Mouse (Mus musculus) limb, embryonic 11.5 days (tissue): ENCODE data around the gene Dlgap3. TPM values are rescaled to one million over a fixed set of nuclear protein-coding genes. Genes with fewer than 3 reads are reported as not detected.

Source experiments
- ATAC-seq: fragments of 200-750 bp; cut with Nextera tagmentation; 2 replicates; pipeline ENCODE4 v1.8.0; 2017; ENCODE audit warnings: low read depth; ENCODE audit not compliant: insufficient number of reproducible peaks, low FRiP score, low TSS enrichment
- DNase-seq: peaks from one replicate; pipeline ENCODE4 v3.0.0-alpha.2; 2015; ENCODE audit warnings: low spot score
- H3K27ac ChIP-seq: fragments of 300-500 bp; sonication (generic); replicated peaks from 2 replicates; pipeline ENCODE4 v1.5.1; 2014; ENCODE audit warnings: low read depth, mild to moderate bottlenecking, low read length
- H3K27me3 ChIP-seq: fragments of 300-500 bp; sonication (generic); 2 replicates; pipeline ENCODE4 v1.6.1; 2014; ENCODE audit warnings: mild to moderate bottlenecking, low read length, mixed read lengths; ENCODE audit not compliant: control insufficient read depth, insufficient read depth
- H3K36me3 ChIP-seq: fragments of 300-500 bp; sonication (generic); 2 replicates; pipeline ENCODE4 v1.6.1; 2014; ENCODE audit warnings: mild to moderate bottlenecking, low read length, moderate library complexity, mixed read lengths; ENCODE audit not compliant: control insufficient read depth, insufficient read depth
- H3K4me1 ChIP-seq: fragments of 300-500 bp; sonication (generic); 2 replicates; pipeline ENCODE4 v1.6.1; 2014; ENCODE audit warnings: low read length, mixed read lengths; ENCODE audit not compliant: control insufficient read depth, insufficient read depth
- H3K4me2 ChIP-seq: fragments of 300-500 bp; sonication (generic); 2 replicates; pipeline ENCODE4 v1.6.1; 2014; ENCODE audit warnings: low read depth, mild to moderate bottlenecking, moderate library complexity; ENCODE audit not compliant: severe bottlenecking
- H3K4me3 ChIP-seq: fragments of 300-500 bp; sonication (generic); 2 replicates; pipeline ENCODE4 v1.5.1; 2014; ENCODE audit warnings: low read depth, low read length
- H3K9ac ChIP-seq: fragments of 300-500 bp; sonication (generic); 2 replicates; pipeline ENCODE4 v1.6.1; 2014; ENCODE audit warnings: mild to moderate bottlenecking, low read length
- H3K9me3 ChIP-seq: fragments of 300-500 bp; sonication (generic); 2 replicates; pipeline ENCODE4 v1.6.1; 2016; ENCODE audit warnings: low read length; ENCODE audit not compliant: control insufficient read depth
- WGBS: fragments of 180-500 bp; shearing (Covaris S2); extraction: QIAGEN DNeasy Blood & Tissue Kit; methylation state at CpG from one replicate; pipeline ENCODE4 v1.1.7; 2014; 5-methylcytosine and 5-hydroxymethylcytosine counted together
- polyA plus RNA-seq: library from polyadenylated mRNA; unstranded; fragments of >200 nt; fragmentation: Nextera tagmentation; extraction: Ambion mirVana; gene quantifications from 2 replicates; pipeline ENCODE4 v1.2.1, GENCODE M21; 2014

The Dlgap3 gene
- polyA plus RNA-seq, 1 experiment from 2014 or later, result 0.25 TPM

DNA sequence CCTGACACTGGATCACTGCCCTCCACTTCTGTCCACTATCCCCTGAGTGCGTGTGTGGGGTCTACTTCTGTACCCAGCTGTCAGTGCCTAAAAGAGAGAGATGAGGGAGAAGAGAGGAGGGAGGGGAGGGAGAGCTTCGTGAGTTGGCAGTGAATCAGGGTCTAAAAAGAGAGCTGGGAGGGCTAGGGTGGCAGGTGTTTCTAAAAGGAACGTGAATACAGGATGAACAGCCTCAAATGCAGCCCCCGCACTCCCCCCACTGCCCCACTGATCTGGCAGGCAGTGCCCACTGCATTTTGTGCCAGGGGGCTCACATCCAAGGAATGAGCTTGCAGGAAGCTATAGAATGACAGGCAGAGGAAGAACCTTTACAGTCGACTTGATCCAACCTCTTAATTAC lies 1.9 kb downstream of the Dlgap3 start:
- ATAC-seq, result no peak
- peaks cover 9% of the 10 kb centered on the region for H3K4me1 ChIP-seq
- H3K36me3 ChIP-seq, result no peaks in the 10 kb centered on the region
- no peak overlapping the region for H3K27ac ChIP-seq
- 54% methylated on average over 5 of the region's 5 CpGs for WGBS
- H3K4me2 ChIP-seq, result no peak overlapping the region
- H3K9me3 ChIP-seq, result no peaks in the 10 kb centered on the region
- peaks cover 47% of the 10 kb centered on the region for H3K27me3 ChIP-seq
- H3K9ac ChIP-seq, result no peak overlapping the region
- no peak for DNase-seq
- no peak overlapping the region for H3K4me3 ChIP-seq

DNA sequence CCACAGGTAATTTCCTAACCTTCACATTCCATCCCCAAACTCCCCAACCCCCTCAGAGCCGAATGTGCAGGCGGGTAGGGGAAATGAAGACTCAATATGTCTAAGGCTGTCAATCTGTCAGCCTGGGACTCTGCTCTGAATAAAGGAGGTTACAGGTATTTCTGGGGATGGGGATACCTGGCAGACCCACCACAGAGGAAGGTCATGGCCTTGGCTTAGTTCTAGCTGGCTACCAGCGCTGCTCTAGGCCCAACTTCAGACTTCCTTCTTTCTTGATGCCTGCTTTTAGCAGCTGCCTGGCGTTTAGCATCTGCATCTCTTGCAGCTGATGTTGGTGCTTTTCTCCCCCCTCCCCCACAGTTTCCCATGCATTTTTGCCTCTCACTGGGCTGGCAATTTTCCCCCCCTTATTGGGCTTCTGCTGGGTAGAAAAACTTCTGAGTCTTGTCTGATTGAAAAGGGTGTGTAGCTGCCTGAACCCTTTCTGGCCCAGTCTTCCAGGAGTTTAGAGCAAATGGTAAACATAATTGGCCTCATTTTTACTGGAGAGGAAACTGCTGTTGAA lies 2.4 kb downstream of the Dlgap3 start:
- Histone ChIP-seq H3K4me2 (no peak overlapping the region), H3K9me3 (no peaks in the 10 kb centered on the region), H3K4me1 (peaks cover 9% of the 10 kb centered on the region), H3K27ac (no peak overlapping the region), H3K27me3 (peaks cover 47% of the 10 kb centered on the region), H3K4me3 (no peak overlapping the region), H3K36me3 (no peaks in the 10 kb centered on the region), H3K9ac (no peak overlapping the region)
- no peak for ATAC-seq
- WGBS, result 38% methylated on average over 4 of the region's 4 CpGs
- DNase-seq, result no peak

GRCm38 (mm10) chr4:127172119-127172518 lies 3.1 kb downstream of the Dlgap3 start:
- Histone ChIP-seq H3K4me1 (peaks cover 9% of the 10 kb centered on the region), H3K27ac (no peak overlapping the region), H3K4me2 (no peak overlapping the region), H3K9ac (no peak overlapping the region), H3K27me3 (peaks cover 44% of the 10 kb centered on the region), H3K4me3 (no peak overlapping the region), H3K36me3 (no peaks in the 10 kb centered on the region), H3K9me3 (no peaks in the 10 kb centered on the region)
- ATAC-seq (no peak), DNase-seq (no peak)
- 29% methylated on average over 7 of the region's 7 CpGs for WGBS

GRCm38 (mm10) chr4:127172614-127173013 lies 3.6 kb downstream of the Dlgap3 start:
- Histone ChIP-seq H3K27ac (no peak overlapping the region), H3K4me3 (no peak overlapping the region), H3K9me3 (no peaks in the 10 kb centered on the region), H3K9ac (no peak overlapping the region), H3K27me3 (peaks cover 39% of the 10 kb centered on the region), H3K4me2 (no peak overlapping the region), H3K4me1 (peaks cover 9% of the 10 kb centered on the region), H3K36me3 (no peaks in the 10 kb centered on the region)
- 63% methylated on average over 4 of the region's 4 CpGs for WGBS
- ATAC-seq, result no peak
- no peak for DNase-seq

- ATAC-seq, result no peak
- peaks cover 30% of the 10 kb centered on the region for H3K27me3 ChIP-seq
Measured at GRCm38 (mm10) chr4:127173461-127173860, 4.5 kb downstream of the Dlgap3 start.

GRCm38 (mm10) chr4:127174075-127174899 lies 5.3 kb downstream of the Dlgap3 start:
- H3K36me3 ChIP-seq, result no peaks in the 10 kb centered on the region
- no peak overlapping the region for H3K4me3 ChIP-seq
- no peak overlapping the region for H3K4me2 ChIP-seq
- H3K4me1 ChIP-seq, result peaks cover 1% of the 10 kb centered on the region; the same call in 1 of the 2 replicates
- DNase-seq (no peak), ATAC-seq (no peak)
- H3K9me3 ChIP-seq, result no peaks in the 10 kb centered on the region
- H3K27ac ChIP-seq, result no peak overlapping the region
- H3K27me3 ChIP-seq, result peaks cover 26% of the 10 kb centered on the region
- 59% methylated on average over 8 of the region's 8 CpGs for WGBS
- no peak overlapping the region for H3K9ac ChIP-seq

More at GRCm38 (mm10) chr4:127173461-127173860, 4.5 kb downstream of the Dlgap3 start:
- H3K9ac ChIP-seq, result no peak overlapping the region
- no peak overlapping the region for H3K27ac ChIP-seq
- peak; percentile 89 for DNase-seq
- no peak overlapping the region for H3K4me2 ChIP-seq
- H3K4me1 ChIP-seq, result peaks cover 6% of the 10 kb centered on the region
- H3K4me3 ChIP-seq, result no peak overlapping the region
- WGBS, result under 1% methylated on average over 8 of the region's 8 CpGs
- H3K36me3 ChIP-seq, result no peaks in the 10 kb centered on the region
- H3K9me3 ChIP-seq, result no peaks in the 10 kb centered on the region

GRCm38 (mm10) chr4:127174900-127175278 lies 5.9 kb downstream of the Dlgap3 start:
- H3K9ac ChIP-seq, result no peak overlapping the region
- H3K4me3 ChIP-seq, result no peak overlapping the region
- no peak overlapping the region for H3K4me2 ChIP-seq
- H3K27me3 ChIP-seq, result peaks cover 24% of the 10 kb centered on the region
- H3K4me1 ChIP-seq, result no peaks in the 10 kb centered on the region
- H3K9me3 ChIP-seq, result no peaks in the 10 kb centered on the region
- ATAC-seq (no peak), DNase-seq (no peak)
- H3K36me3 ChIP-seq, result no peaks in the 10 kb centered on the region
- 56% methylated on average over 4 of the region's 4 CpGs for WGBS
- no peak overlapping the region for H3K27ac ChIP-seq

- Histone ChIP-seq H3K36me3 (no peaks in the 10 kb centered on the region), H3K9me3 (no peaks in the 10 kb centered on the region), H3K4me1 (no peaks in the 10 kb centered on the region), H3K27ac (no peak overlapping the region), H3K9ac (no peak overlapping the region), H3K4me3 (no peak overlapping the region), H3K27me3 (peaks cover 10% of the 10 kb centered on the region; the same call in 1 of the 2 replicates), H3K4me2 (no peak overlapping the region)
- DNase-seq (no peak), ATAC-seq (no peak)
- 74% methylated on average over 11 of the region's 11 CpGs for WGBS
Measured at GRCm38 (mm10) chr4:127177961-127178360, 9.0 kb downstream of the Dlgap3 start.
